Mouse (Mus musculus): ENCODE measurements around the gene Olfm4.

Gene Olfm4

DNA sequence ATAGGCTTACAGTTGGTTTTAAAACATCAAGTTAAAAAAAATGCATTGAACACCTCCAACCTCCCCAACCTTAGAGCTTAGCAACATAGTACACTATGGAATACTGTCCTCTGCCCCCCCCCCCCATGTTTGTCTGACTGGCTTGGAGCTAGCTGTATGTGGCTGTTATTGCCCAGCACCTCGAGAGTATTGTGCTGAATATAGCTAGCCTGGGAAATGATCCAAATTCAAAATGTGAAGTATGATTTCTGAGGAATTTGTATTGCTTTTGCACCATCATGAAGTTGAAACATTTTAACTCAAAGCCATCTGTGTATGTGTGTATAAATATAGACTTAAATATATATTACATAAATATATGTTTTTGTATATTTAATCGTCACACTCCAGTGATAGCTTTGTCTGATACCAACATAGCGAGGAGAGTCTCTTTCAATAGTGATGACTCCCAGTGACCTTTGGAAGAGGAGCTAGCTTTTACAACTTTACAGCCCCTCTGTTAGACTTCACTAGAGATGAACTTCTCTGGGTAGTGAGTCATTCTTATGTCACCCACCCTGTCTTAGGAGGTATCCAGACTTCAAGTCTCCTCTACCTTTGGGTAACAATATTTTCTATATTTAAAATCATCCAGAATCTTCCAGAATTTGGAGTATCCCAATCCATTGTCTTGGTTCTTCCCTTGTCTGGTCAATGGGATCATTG lies 45.6 kb downstream of the Olfm4 start:
- DNase-seq: no peak

DNA sequence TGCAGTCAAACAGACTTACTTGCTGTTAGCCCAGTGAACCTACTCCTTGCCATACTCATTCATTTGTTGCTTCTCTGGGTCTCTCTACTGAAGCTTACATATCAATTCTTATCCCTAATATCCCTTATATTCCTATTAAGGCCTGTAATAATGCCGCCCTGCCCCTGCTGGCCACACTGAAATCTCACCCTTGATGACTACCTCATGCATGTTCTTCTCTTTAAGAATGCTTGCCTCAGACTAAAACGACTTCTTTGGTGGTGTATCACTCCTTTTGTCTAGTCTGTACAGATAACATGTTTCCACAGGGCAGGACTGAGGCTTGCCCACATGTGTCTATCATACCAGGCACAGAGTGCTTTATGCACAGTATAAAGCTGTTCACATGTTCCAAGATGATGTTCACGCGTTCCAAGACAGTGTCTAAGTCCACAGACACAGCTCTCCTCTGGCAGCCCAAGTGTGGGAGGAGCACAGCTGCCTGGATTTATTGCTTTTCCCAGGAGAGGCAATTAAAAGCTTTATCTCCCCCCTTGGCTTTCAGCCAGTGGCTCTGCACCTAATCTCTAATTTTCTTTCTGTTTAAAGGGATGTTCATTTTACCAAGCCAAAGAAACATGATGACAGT lies 55.9 kb downstream of the Olfm4 start:
- no peak for DNase-seq

DNA sequence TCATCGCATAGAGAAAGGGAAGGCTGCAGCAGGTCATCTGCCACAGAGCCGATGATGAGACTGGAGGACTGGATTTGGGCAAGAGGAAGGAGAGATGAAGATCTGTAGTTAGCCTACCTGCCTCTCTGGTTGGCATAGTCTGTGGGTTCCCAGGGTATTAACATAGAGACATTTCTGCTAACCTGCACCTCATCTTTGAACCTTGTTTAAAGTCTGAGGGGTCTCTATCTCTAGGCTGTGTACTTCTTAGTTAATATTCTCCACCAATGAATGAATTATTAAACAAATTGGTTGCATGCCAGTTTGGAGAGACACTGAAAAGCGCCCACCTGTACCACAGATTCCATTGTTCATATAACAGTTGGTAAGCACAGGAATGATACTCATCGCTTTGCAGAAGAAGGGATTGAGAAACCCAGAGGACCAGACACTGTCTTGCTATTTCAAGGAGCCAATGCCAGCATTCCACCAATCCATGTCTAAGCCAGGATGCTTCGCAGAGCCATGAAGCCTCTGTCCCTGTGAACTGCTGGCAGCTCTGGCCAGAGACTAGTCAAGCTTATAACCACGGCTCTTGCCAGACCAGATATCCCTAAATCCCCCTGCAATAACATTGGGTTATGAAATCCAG lies 62.3 kb downstream of the Olfm4 start:
- no peak for DNase-seq

DNA sequence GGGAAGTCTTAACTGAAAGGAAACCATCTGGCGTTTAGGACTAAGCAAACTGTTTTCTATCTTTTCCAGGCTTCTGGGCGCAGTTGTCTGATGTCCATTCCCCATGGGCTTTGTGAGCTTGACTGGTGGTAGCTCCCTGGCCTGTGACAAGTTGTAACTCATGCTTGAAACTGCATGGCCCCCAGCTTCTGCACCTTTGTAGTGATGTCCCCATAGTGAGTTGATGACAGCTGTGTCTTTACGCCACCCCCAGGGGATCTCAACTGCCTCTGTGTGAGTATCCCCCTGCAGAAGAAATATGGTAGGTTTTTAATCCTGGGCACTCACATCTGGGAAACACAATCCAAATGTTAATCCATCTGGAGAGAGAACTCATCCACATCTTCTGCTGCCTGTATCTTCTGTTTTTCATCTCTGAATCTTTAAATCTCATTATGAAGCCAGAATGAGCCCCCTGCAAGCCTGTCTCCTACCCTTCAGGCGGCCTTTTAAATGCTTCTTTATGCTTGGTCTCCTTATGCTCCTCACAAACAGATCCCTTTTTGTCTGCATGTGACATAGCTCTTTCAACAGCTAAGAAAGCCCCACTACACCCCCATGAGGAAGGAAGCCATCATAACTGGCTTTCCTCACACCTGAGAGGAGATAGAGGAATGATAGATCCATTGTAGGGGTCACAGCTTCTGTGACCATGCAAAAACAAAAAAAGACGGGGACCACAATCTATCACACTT lies 63.7 kb downstream of the Olfm4 start:
- no peak for DNase-seq

DNA sequence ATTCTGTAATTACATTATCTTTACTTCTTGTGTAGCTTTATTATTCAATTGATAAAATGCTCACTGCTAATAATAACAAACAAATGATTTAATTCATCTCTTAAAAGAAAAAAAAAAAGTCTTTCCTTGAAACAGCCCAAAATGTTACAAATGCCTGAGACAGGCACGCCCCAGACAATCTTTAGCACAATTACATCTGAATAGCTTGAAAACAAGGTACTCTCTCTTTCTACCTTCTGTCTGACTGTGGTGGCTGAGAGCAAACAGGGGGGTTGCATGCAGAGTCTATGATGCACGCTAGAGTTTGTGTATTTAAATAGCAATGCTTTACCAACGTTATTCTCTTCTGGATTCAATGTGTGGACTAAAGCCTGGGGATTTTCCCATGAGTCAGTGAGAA lies 71.8 kb downstream of the Olfm4 start:
- DNase-seq: no peak

DNA sequence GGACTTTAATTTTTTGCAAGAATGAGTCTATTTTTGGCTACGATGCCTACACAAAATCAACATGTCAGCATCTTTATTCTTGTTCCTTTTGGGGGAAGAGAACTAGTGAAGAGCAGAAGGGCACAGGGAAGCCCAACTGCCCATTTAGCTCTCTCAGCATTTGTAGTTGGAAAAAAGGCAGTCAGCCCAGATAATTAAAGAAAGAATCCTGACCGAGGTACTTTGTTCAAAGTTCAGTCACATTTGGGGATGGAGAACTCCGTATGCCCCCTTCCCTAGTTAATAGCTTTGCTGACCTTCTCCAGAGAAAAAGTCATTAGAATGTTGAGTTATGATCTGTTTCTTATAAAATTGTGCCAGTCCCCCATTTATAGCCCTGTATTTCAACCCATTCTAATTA lies 77.8 kb downstream of the Olfm4 start:
- no peak for DNase-seq

DNA sequence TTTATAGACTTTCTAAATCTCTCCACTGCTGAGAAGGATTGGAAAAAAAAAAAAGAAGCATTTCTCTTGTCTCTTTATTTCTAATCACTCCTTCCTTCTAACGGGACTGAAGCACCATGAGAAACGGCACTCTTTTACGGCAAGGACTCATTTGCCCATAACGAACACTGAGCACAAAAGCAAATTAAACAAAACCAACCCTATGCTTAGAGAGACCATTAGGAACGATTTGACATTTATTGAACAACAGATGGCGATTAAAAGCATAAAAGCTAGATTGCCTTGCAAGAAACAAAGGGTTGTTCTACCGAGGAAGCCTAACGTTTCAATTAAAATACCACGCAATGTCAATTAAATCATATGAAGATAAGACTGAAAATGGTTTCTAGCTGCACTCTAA lies 79.0 kb downstream of the Olfm4 start:
- DNase-seq: no peak

DNA sequence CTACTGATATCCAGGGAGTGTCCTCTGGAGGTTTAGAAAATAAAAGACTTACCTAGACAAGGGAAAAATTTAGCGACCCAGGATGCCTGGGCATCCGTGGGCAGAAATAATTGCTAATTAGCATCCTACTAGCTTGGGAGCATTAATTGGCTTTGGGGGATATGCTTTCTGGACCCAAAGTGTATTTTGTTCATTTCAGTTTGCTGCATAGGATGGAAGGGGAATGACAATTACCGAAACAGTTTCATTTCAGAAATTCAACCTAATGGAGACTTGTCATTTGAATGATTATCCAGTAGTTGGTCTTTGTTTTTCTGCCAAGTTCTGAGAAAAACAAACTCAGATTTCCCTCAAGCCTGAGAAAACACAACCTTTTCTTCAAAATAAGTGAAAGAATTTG lies 86.7 kb downstream of the Olfm4 start:
- DNase-seq: no peak

Data from B cell, adult 2 months (primary cell).